Mouse (Mus musculus): Measurements from ENCODE around the gene Foxd4. TPM values are rescaled to one million over a fixed set of nuclear protein-coding genes. Genes with fewer than 3 reads are reported as not detected.

Foxd4 gene
- 0.07 TPM in 1 of 2 replicates, not detected in the other for polyA plus RNA-seq (2015; fragmentation: Nextera tagmentation; extraction: Ambion mirVana)

GRCm38 (mm10) chr19:24900581-24901220 is at the start of gene Foxd4:
Gene Foxd4, minus strand, starts transcription at chr19:24901197.

GRCm38 (mm10) chr19:24875129-24875870 is 25.7 kb downstream of the Foxd4 start, which contains the start of gene Gm10053:
Gene Gm10053, plus strand, starts transcription at chr19:24875686.

GRCm38 (mm10) chr19:24861612-24862451 is 39.2 kb downstream of the Foxd4 start, which contains the start of gene Pgm5:
Gene Pgm5, minus strand, starts transcription at chr19:24861855.

Small RNAs within 50 kb of the gene (microRNA-seq; reads per million reads assigned to microRNA genes)
- not detected for gene Mir3084-1 (ENCODE audit: borderline replicate concordance, insufficient number of aligned reads)

Other genes starting within 250 kb of the Foxd4 start
- gene Tmem252, start 227.2 kb downstream of the Foxd4 start, polyA plus RNA-seq (2015; fragmentation: Nextera tagmentation; extraction: Ambion mirVana) = 0.91 and 1.7 TPM in 2 replicates
- 1.5 and 1.8 TPM in 2 replicates for gene Pgm5, start 39.3 kb downstream of the Foxd4 start, polyA plus RNA-seq (2015; fragmentation: Nextera tagmentation; extraction: Ambion mirVana)
- gene Gm10053, start 25.5 kb downstream of the Foxd4 start, polyA plus RNA-seq (2015; fragmentation: Nextera tagmentation; extraction: Ambion mirVana) = 208 and 242 TPM in 2 replicates
- 20.0 and 22.7 TPM in 2 replicates for gene Cbwd1, start 60.4 kb upstream of the Foxd4 start, polyA plus RNA-seq (2015; fragmentation: Nextera tagmentation; extraction: Ambion mirVana)
- 3.2 and 10.0 TPM in 2 replicates for gene Dock8, start 98.3 kb upstream of the Foxd4 start, polyA plus RNA-seq (2015; fragmentation: Nextera tagmentation; extraction: Ambion mirVana)

Measured in adrenal gland, postnatal 0 days (tissue).